ENCODE assay signal across 16 mouse cellular contexts in the genomic region with DNA sequence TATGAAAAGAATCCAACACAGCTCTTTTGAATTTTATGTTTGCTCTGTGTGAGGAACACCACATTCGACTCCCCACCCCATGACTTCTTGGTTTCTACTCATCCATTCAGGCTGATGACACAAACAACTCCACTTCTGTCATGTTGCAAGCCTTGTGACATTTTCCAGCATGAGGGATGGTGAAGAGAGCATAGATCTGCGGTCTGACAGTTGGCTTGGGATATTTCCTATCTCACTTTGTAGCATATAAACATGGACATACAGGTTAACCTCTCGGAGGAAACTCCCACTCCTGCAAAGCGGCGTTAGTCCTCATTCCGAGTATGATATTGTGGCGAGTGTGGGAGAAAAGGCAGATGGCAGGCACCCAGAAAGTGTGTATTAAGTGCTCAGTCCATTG. TPM values are rescaled to one million over a fixed set of nuclear protein-coding genes. Genes with fewer than 3 reads are reported as not detected.
DNase-seq lines count a peak whose midpoint lies in the region; ATAC-seq and TF ChIP-seq lines count a peak whose summit lies in the region.
"Had no signal": no experiment of that assay in that cellular context is flagged by ENCODE, and none has a peak within 500 bp of the region (broad histone marks: within the 10 kb centered on the region; RNA-seq: fewer than 3 reads in every experiment).

No protein-coding gene starts in this region.

- TF ChIP-seq CTCF in intestine, postnatal 0 days (IDR thresholded peaks at IDR 0.05; ENCODE audit: low read depth) = no peak

- H3K4me1 ChIP-seq in intestine, embryonic 15.5 days (replicated peaks) = 0 out of 2 replicates have a peak, but pooled peaks cover 7% of the 10 kb centered on the region
- H3K4me1 ChIP-seq in intestine, postnatal 0 days (replicated peaks; ENCODE audit: control insufficient read depth, insufficient read depth, low read length) = no peaks in the 10 kb centered on the region
- peaks cover 27% of the 10 kb centered on the region for H3K4me1 ChIP-seq in lung, embryonic 15.5 days
- no peaks in the 10 kb centered on the region for H3K4me1 ChIP-seq in stomach, embryonic 16.5 days (ENCODE audit: control insufficient read depth, insufficient read depth, low read length)
- H3K4me1 ChIP-seq: liver, embryonic 13.5 days had no signal

- DNase-seq in frontal cortex, postnatal 10 days (ENCODE audit: low spot score in 2 of 2) = no peak
- no peak for DNase-seq in lung, postnatal 14 days
- DNase-seq in urinary bladder, postnatal 36 days (ENCODE audit: low spot score in 2 of 2) = no peak
- DNase-seq: cerebellum, adult 9-11 months; liver, embryonic 13.5 days had no signal

- H3K4me3 ChIP-seq in intestine, embryonic 15.5 days (replicated peaks) = no peak overlapping the region
- no peak overlapping the region for H3K4me3 ChIP-seq in intestine, postnatal 0 days (ENCODE audit: low read depth, low read length)
- no peak overlapping the region for H3K4me3 ChIP-seq in lung, embryonic 15.5 days
- H3K4me3 ChIP-seq in stomach, embryonic 16.5 days (replicated peaks; ENCODE audit: low read length) = no peak overlapping the region
- H3K4me3 ChIP-seq: forebrain, embryonic 12.5 days; left cerebral cortex, adult 2 months; liver, embryonic 13.5 days; midbrain, embryonic 12.5 days; myocyte had no signal

- no peak overlapping the region for H3K27ac ChIP-seq in intestine, embryonic 15.5 days
- no peak overlapping the region for H3K27ac ChIP-seq in intestine, postnatal 0 days (ENCODE audit: low read depth, low read length)
- peak overlapping the region; percentile 66 for H3K27ac ChIP-seq in lung, embryonic 15.5 days
- peak overlapping the region; percentile 11; the same call in 1 of the 2 replicates for H3K27ac ChIP-seq in stomach, embryonic 16.5 days (ENCODE audit: low read length)
- H3K27ac ChIP-seq: forebrain, embryonic 12.5 days; left cerebral cortex, adult 2 months; liver, embryonic 13.5 days; macrophage; midbrain, embryonic 12.5 days had no signal

- H3K27me3 ChIP-seq in intestine, embryonic 15.5 days (replicated peaks) = no peaks in the 10 kb centered on the region
- no peaks in the 10 kb centered on the region for H3K27me3 ChIP-seq in intestine, postnatal 0 days (replicated peaks; ENCODE audit: control insufficient read depth, insufficient read depth, low read length)
- no peaks in the 10 kb centered on the region for H3K27me3 ChIP-seq in lung, embryonic 15.5 days
- no peaks in the 10 kb centered on the region for H3K27me3 ChIP-seq in stomach, embryonic 16.5 days (ENCODE audit: control insufficient read depth, insufficient read depth, low read length)
- H3K27me3 ChIP-seq: liver, embryonic 13.5 days had no signal

- H3K9me3 ChIP-seq in intestine, embryonic 15.5 days = no peaks in the 10 kb centered on the region
- no peaks in the 10 kb centered on the region for H3K9me3 ChIP-seq in intestine, postnatal 0 days (ENCODE audit: control insufficient read depth)
- H3K9me3 ChIP-seq in lung, embryonic 15.5 days = no peaks in the 10 kb centered on the region
- no peaks in the 10 kb centered on the region for H3K9me3 ChIP-seq in stomach, embryonic 16.5 days (replicated peaks; ENCODE audit: control insufficient read depth, low read length)
- H3K9me3 ChIP-seq: forebrain, embryonic 12.5 days; liver, embryonic 13.5 days; midbrain, embryonic 12.5 days had no signal

- H3K9ac ChIP-seq in intestine, embryonic 15.5 days = no peak overlapping the region
- no peak overlapping the region for H3K9ac ChIP-seq in intestine, postnatal 0 days (ENCODE audit: low read depth, low read length)
- H3K9ac ChIP-seq in lung, embryonic 15.5 days = no peak overlapping the region
- H3K9ac ChIP-seq in stomach, embryonic 16.5 days (ENCODE audit: low read length) = no peak overlapping the region
- H3K9ac ChIP-seq: forebrain, embryonic 12.5 days; liver, embryonic 13.5 days; midbrain, embryonic 12.5 days had no signal

- ATAC-seq in frontal cortex, adult (ENCODE audit: low TSS enrichment) = 0 out of 2 replicates have a peak, but pooled peaks have one; percentile 27
- peak; percentile 20; the same call in 1 of the 2 replicates for ATAC-seq in intestine, embryonic 15.5 days
- ATAC-seq in intestine, postnatal 0 days = no peak
- ATAC-seq in lung, embryonic 15.5 days (ENCODE audit: borderline replicate concordance, extremely low read depth, low FRiP score, low TSS enrichment) = peak; percentile 53
- ATAC-seq in stomach, embryonic 16.5 days (ENCODE audit: insufficient read depth, low FRiP score) = no peak

- no peak overlapping the region; the same call in 1 of the 2 replicates for H3K4me2 ChIP-seq in intestine, embryonic 15.5 days (replicated peaks)
- H3K4me2 ChIP-seq in intestine, postnatal 0 days (replicated peaks; ENCODE audit: low read depth) = no peak overlapping the region
- H3K4me2 ChIP-seq in lung, embryonic 15.5 days = peak overlapping the region; percentile 31
- peak overlapping the region; percentile 34 for H3K4me2 ChIP-seq in stomach, embryonic 16.5 days (ENCODE audit: low read depth, low read length)
- H3K4me2 ChIP-seq: forebrain, embryonic 12.5 days; heart, embryonic 11.5 days; liver, embryonic 13.5 days; midbrain, embryonic 12.5 days had no signal

- 51% methylated on average over 7 of the region's 7 CpGs for WGBS in intestine, embryonic 15.5 days
- WGBS in intestine, postnatal 0 days = 66% methylated on average over 7 of the region's 7 CpGs
- WGBS in lung, embryonic 15.5 days = 34% methylated on average over 7 of the region's 7 CpGs
- 53% methylated on average over 7 of the region's 7 CpGs for WGBS in stomach, embryonic 16.5 days

- no peaks in the 10 kb centered on the region for H3K36me3 ChIP-seq in intestine, embryonic 15.5 days
- H3K36me3 ChIP-seq in intestine, postnatal 0 days (ENCODE audit: control insufficient read depth, insufficient read depth) = no peaks in the 10 kb centered on the region
- no peaks in the 10 kb centered on the region for H3K36me3 ChIP-seq in lung, embryonic 15.5 days
- no peaks in the 10 kb centered on the region for H3K36me3 ChIP-seq in stomach, embryonic 16.5 days (ENCODE audit: control insufficient read depth, insufficient read depth, low read length)
- H3K36me3 ChIP-seq: forebrain, embryonic 12.5 days; liver, embryonic 13.5 days; midbrain, embryonic 12.5 days had no signal

RNA-seq across cellular contexts. Expression of gene Sgpp2, which starts 27.6 kb away (rescaled TPM):
- polyA plus RNA-seq in intestine, embryonic 15.5 days (2015; fragmentation: Nextera tagmentation; extraction: Ambion mirVana) = 35.9 and 37.9 TPM in 2 replicates
- polyA plus RNA-seq in intestine, postnatal 0 days (2015; fragmentation: Nextera tagmentation; extraction: Ambion mirVana) = 23.0 and 25.9 TPM in 2 replicates
- polyA plus RNA-seq in lung, embryonic 15.5 days (2015; fragmentation: Nextera tagmentation; extraction: Ambion mirVana) = 0.65 and 1.1 TPM in 2 replicates
- 22.7 and 25.5 TPM in 2 replicates for polyA plus RNA-seq in stomach, embryonic 16.5 days (2015; fragmentation: Nextera tagmentation; extraction: Ambion mirVana)
- polyA plus RNA-seq: macrophage had no signal

Comparison
In these comparisons a context has a peak if more than half of its experiments do, and no peak if none do; other contexts are left out.
1. ATAC-seq: peak in frontal cortex, adult (single experiment), intestine, embryonic 15.5 days (single experiment) and lung, embryonic 15.5 days (single experiment); none in intestine, postnatal 0 days (single experiment) and stomach, embryonic 16.5 days (single experiment).
2. H3K27ac ChIP-seq: peak in lung, embryonic 15.5 days (single experiment) and stomach, embryonic 16.5 days (single experiment); none in intestine, embryonic 15.5 days (single experiment) and intestine, postnatal 0 days (single experiment).
3. H3K4me2 ChIP-seq: peak in lung, embryonic 15.5 days (single experiment) and stomach, embryonic 16.5 days (single experiment); none in intestine, embryonic 15.5 days (single experiment) and intestine, postnatal 0 days (single experiment).
4. RNA of gene Sgpp2, which starts 27.6 kb away (polyA plus RNA-seq): 35.9 to 37.9 TPM in intestine, embryonic 15.5 days, 23.0 to 25.9 TPM in intestine, postnatal 0 days and 22.7 to 25.5 TPM in stomach, embryonic 16.5 days; 0.65 to 1.1 TPM in lung, embryonic 15.5 days; every median in the first group is over 10 times any median in the second.